Mouse (Mus musculus) activated CD4-positive, CD25-positive, alpha-beta regulatory T cell, adult 4 months (primary cell): ENCODE data around the gene Slc25a24. TPM values are rescaled to one million over a fixed set of nuclear protein-coding genes. Genes with fewer than 3 reads are reported as not detected.

Experiments
- ATAC-seq: one replicate; pipeline ENCODE4 v1.8.0; 2017
- polyA plus RNA-seq, 2 experiments: library from polyadenylated mRNA; unstranded; fragments of 100-300 nt; shearing (Covaris generic); gene quantifications; one replicate each; pipeline ENCODE4 v1.2.1; 2017

Gene Slc25a24
- polyA plus RNA-seq = 10 to 100 TPM; 20.4 to 26.7 TPM

- ATAC-seq = peak; percentile 59
Measured at GRCm38 (mm10) chr3:109122641-109123530, at the start of gene Slc25a24. Slc25a24 (plus strand) TSS chr3:109123149.

- no peak for ATAC-seq
Measured at GRCm38 (mm10) chr3:109080169-109080568, 42.8 kb upstream of the Slc25a24 start, which contains the start of gene Slc25a54. Slc25a54 (plus strand) TSS chr3:109080469.

- no peak for ATAC-seq
Measured at GRCm38 (mm10) chr3:109084418-109084817, 38.5 kb upstream of the Slc25a24 start.

- ATAC-seq = no peak
Measured at GRCm38 (mm10) chr3:109088460-109088859, 34.5 kb upstream of the Slc25a24 start.

GRCm38 (mm10) chr3:109104702-109105101, 18.2 kb upstream of the Slc25a24 start:
- ATAC-seq = no peak

- no peak for ATAC-seq
Measured at GRCm38 (mm10) chr3:109117136-109117535, 5.8 kb upstream of the Slc25a24 start.

- ATAC-seq = no peak
Measured at GRCm38 (mm10) chr3:109119562-109119961, 3.4 kb upstream of the Slc25a24 start.

- ATAC-seq = no peak
Measured at GRCm38 (mm10) chr3:109119973-109120372, 3.0 kb upstream of the Slc25a24 start.

- peak; percentile 7 for ATAC-seq
Measured at GRCm38 (mm10) chr3:109123531-109123981, 607 bp downstream of the Slc25a24 start.

GRCm38 (mm10) chr3:109124091-109124490, 1.1 kb downstream of the Slc25a24 start:
- ATAC-seq = peak; percentile 41

- ATAC-seq = no peak
Measured at GRCm38 (mm10) chr3:109125531-109125930, 2.6 kb downstream of the Slc25a24 start.

GRCm38 (mm10) chr3:109129768-109130167, 6.8 kb downstream of the Slc25a24 start:
- no peak for ATAC-seq

- peak; percentile 43 for ATAC-seq
Measured at GRCm38 (mm10) chr3:109132966-109133365, 10.0 kb downstream of the Slc25a24 start.

- ATAC-seq = no peak
Measured at GRCm38 (mm10) chr3:109134036-109134435, 11.1 kb downstream of the Slc25a24 start.

- no peak for ATAC-seq
Measured at GRCm38 (mm10) chr3:109135352-109135751, 12.4 kb downstream of the Slc25a24 start.

- no peak for ATAC-seq
Measured at GRCm38 (mm10) chr3:109152561-109152960, 29.6 kb downstream of the Slc25a24 start.

- ATAC-seq = no peak
Measured at GRCm38 (mm10) chr3:109153410-109153809, 30.5 kb downstream of the Slc25a24 start.

GRCm38 (mm10) chr3:109155926-109156669, 33.1 kb downstream of the Slc25a24 start:
- ATAC-seq = no peak

- no peak for ATAC-seq
Measured at GRCm38 (mm10) chr3:109157481-109157880, 34.5 kb downstream of the Slc25a24 start.

- ATAC-seq = no peak
Measured at GRCm38 (mm10) chr3:109164088-109164487, 41.1 kb downstream of the Slc25a24 start.

GRCm38 (mm10) chr3:109164644-109165043, 41.7 kb downstream of the Slc25a24 start:
- ATAC-seq = no peak

GRCm38 (mm10) chr3:109165214-109165829, 42.4 kb downstream of the Slc25a24 start:
- no peak for ATAC-seq

GRCm38 (mm10) chr3:109169121-109169520, 46.2 kb downstream of the Slc25a24 start:
- no peak for ATAC-seq
